In the genomic region with DNA sequence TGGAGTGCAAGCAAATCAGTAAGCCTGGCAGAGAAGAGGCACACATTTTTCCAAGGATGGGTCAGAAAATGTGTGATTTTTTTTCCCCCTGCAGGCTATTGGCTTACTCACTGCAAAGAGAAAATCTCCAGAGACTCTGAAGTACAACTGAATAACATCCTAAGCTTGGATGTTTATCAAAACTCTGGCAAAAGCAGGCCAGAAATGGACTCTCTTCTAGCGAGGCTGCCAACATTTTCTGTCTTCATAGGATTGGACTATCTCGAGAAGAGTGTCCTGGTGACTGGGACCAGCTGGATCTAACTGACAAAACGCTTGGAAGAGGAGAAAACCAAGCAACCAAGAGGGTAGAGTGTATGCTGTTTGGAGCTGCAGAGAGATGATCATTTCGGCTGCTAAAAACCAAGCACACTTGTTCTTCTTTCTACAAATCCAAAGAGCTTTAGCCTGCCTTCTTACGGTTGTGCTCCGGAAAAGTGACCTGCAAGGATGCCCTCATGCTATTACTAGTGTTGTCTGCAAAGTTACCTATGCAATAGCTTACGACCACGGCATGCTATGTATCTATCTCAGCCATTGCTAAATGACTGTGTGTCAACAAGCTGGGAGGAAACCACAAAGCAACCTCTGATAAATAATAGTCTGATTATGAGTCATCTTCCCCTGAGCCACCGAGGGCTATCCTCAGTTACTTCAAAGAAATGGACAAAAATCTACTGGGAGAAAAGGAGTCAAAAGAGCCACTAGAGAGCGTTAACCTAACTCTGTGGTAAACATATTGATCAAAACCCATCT, we compare ENCODE assay signal across 8 mouse cellular contexts. TPM values are rescaled to one million over a fixed set of nuclear protein-coding genes. Genes with fewer than 3 reads are reported as not detected.
DNase-seq lines count a peak whose midpoint lies in the region; ATAC-seq lines count a peak whose summit lies in the region.

No protein-coding gene starts in this region.

- ATAC-seq in granulocyte monocyte progenitor cell, adult 5-6 weeks (replicated peaks; ENCODE audit: poor library complexity, severe bottlenecking) = peak; percentile 65

- DNase-seq in urinary bladder, postnatal 14 days (ENCODE audit: low spot score) = peak; percentile 58
- DNase-seq in urinary bladder, postnatal 10 days (ENCODE audit: low spot score) = no peak
- DNase-seq in kidney, postnatal 10 days = peak; percentile 59
- DNase-seq in retina, postnatal 1 day = no peak
- DNase-seq in B cell, adult 2 months = no peak
- no peak for DNase-seq in left cerebral cortex, adult 11 months (ENCODE audit: low spot score)
- DNase-seq in cerebellum, adult 8-10 months = no peak

RNA-seq across cellular contexts. Expression of a gene that starts 36.1 kb away (rescaled TPM):
- total RNA-seq in granulocyte monocyte progenitor cell, adult 5-6 weeks (2014; fragmentation: Nextera tagmentation) = 53.7 and 64.4 TPM in 2 replicates
- 39.0 and 42.6 TPM in 2 replicates for total RNA-seq in granulocyte monocyte progenitor cell, adult 5-6 weeks (2017)

Comparison
In these comparisons a context has a peak if more than half of its experiments do, and no peak if none do; other contexts are left out.
1. DNase-seq: peak in urinary bladder, postnatal 14 days (single experiment) and kidney, postnatal 10 days (single experiment); none in urinary bladder, postnatal 10 days (single experiment), retina, postnatal 1 day (single experiment), B cell, adult 2 months (0 of 2), left cerebral cortex, adult 11 months (single experiment) and cerebellum, adult 8-10 months (single experiment).